Mouse (Mus musculus) adrenal gland, postnatal 25 days (tissue): ENCODE results near the gene Arl15. TPM values are rescaled to one million over a fixed set of nuclear protein-coding genes. Genes with fewer than 3 reads are reported as not detected.

Source experiments
- DNase-seq: peaks from one replicate; pipeline ENCODE4 v3.0.0; 2021; ENCODE audit warnings: mixed read lengths
- total RNA-seq: library from RNA; stranded (reverse); gene quantifications from 2 replicates; pipeline ENCODE4 v1.2.3, GENCODE M21; 2021

The Arl15 gene
- total RNA-seq, 1 experiment from 2014 or later = 30.2 TPM

GRCm38 (mm10) chr13:113918668-113919067 lies 124.4 kb downstream of the Arl15 start:
- peak; percentile 43 for DNase-seq

DNA sequence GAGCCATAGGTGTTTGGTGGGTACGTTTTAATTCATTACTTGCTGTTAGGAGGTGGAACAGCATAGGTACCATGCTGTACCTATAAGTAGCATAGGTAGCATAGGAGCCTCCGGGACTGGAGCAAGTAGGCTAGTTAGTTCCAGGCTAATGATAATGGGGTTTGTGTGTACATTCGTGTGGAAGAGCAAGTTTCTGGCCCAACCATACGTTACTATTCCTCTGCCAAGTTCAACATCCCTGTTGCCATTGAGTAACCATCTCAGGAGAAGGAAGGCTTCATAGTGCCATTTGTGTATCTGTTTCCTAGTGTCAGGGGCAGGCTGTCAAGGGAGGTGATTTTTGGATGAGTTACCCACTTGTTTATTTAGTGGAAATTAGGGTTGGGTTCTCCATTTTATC lies 141.4 kb downstream of the Arl15 start:
- DNase-seq = no peak

DNA sequence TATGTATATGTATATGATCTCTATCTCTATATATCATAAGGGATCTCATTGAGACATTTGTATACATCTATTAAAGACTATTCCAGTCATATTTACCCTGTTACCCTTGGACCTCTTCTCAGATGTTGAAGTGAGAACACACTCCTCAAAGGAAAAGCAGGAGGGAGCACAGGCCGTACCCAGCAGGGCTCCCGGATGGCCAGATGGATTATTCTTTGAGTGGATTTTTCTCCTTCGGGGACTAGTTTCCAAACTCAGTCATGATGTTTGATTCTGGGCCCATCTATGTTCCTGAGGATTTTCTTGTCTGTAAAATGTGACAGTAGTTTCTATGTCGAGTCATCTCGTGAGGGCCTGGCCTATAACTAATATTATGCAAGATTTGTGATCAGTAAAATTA lies 142.9 kb downstream of the Arl15 start:
- no peak for DNase-seq

DNA sequence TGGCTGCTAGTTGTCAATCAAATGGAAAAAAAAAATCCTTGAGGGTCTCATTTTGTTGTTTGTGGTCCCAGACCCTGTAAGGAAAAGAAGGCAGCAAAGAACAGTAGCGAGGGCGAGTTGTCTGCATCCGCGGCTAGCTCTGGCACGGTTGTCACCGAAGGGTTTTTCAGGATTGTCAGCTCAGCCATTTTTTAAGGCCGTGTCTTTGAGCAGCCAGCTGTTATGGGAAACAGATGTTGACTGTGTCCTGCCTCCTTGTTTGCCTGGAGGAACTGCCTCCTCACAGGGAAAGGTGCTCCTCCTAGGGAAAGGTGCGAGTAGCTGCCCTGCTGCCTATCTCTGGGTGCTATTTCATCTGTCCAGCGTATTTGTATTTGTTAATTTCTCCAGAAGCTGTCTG lies 144.3 kb downstream of the Arl15 start:
- DNase-seq = no peak

DNA sequence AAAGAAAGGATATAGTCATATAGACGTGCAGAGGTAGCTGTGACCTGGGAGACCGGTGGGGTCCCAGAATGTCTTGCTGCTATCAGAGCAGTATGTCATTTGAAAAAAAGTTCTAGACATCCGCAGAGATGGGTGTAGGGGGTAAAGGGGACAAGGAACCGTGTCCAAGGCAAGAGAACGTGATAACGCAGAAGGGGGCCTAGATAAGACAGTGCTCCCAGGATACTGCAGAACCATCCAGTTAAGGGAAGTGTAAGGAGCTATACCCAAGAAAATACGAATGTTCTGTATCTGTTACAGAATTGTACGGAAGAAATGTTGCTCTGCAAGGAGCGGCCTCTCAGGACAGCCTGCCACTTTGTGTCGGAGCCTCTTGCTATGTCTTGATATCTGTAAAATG lies 144.8 kb downstream of the Arl15 start:
- no peak for DNase-seq

DNA sequence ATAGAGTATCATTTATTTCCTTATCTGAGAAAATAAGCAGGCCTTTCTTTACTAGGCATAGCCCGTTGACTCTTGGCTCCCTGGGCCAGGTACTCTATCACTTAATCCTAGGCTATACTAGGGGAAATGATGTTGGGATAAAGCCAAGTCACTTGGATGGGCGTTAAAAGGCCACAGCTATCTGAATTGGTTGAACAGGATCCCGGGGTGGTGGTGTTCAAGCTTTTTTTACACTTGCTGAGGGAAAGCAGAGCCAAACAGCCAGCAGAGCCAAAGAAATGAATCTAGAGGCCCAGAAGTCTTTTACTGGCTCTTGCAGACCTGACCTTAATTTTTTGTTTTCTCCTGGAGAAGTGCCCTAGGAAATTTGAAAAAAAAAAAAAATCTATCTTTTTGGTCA lies 145.4 kb downstream of the Arl15 start:
- DNase-seq = no peak

DNA sequence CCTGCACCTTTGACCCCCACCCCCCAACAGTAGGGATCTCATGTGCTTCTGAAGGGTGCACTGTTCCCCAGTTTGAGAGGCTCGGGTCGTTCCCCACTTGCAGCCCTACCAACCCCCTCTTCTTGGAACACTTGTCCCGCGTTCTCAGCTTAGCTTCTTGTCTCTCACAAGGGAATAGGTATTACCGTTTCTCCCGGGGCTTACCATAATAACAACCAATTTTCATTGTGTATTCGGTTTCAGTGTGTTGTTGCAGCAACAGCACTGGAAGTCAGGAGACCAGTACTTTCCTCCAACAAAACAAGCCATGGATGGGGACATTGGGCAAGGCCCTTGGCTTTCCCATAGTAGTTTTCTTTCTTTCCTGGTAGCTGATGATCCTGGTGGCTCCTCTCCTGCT lies 145.8 kb downstream of the Arl15 start:
- DNase-seq = no peak

GRCm38 (mm10) chr13:113941943-113942342 lies 147.6 kb downstream of the Arl15 start:
- no peak for DNase-seq

DNA sequence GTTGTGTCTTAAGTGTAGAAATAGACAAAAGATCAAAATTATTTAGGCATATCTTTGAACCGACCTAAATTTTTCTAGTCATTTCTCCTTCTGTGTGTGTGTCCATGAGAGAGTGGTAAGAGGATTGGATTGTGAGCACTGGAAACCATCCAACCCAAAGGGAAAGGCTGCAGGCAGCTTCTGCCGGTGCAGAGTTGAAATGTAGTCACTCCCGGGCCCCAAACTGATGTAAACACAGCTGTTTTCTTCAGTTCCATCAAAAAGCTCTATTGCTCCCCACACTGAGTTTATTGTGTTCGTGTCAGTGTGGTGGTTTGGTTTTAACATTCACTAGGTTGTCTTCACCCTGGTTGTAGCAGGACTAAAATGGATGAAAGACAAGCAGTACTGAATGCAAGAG lies 153.2 kb downstream of the Arl15 start:
- DNase-seq = no peak

GRCm38 (mm10) chr13:113949708-113950107 lies 155.4 kb downstream of the Arl15 start:
- peak; percentile 48 for DNase-seq

DNA sequence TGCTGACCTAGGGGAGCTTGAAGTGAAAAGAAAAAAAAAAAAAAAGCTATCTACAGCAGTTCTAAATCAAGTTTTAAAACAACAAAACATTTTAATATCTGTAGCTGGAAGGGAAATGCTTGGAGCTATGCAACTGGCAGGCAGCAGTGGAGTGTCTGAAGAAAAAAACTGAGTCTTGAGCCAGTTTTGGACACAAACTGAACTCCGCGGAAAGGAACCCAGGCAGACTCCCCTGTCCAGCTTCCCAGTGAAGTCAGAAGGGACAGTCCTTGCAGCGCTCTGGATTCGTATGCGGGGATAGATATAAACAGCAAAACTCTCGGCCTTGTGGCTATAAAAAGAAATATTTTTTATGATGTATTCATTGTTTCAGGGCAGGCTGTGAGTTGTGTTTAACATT lies 155.8 kb downstream of the Arl15 start:
- no peak for DNase-seq

DNA sequence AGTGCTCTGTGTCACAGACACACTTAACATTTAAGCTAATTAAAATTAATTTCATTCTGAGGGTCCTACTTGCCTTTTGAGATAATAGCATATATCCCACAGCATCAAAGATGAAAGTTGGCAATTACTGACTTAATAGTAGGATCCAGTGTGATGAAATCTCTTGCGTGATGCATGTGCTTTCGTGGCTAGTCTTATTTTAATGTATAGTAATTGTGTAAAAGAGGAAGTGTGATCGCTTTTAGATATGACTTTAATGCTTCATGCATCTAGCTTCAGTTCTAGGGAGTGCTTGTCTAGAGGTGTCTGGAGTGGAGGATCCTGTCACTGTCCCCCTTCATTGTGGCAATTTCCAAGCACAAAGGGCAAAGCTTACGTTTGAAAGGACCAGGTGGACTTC lies 163.1 kb downstream of the Arl15 start:
- DNase-seq = no peak

GRCm38 (mm10) chr13:113964945-113965344 lies 170.6 kb downstream of the Arl15 start:
- no peak for DNase-seq

GRCm38 (mm10) chr13:113970706-113971105 lies 176.4 kb downstream of the Arl15 start:
- DNase-seq = no peak

DNA sequence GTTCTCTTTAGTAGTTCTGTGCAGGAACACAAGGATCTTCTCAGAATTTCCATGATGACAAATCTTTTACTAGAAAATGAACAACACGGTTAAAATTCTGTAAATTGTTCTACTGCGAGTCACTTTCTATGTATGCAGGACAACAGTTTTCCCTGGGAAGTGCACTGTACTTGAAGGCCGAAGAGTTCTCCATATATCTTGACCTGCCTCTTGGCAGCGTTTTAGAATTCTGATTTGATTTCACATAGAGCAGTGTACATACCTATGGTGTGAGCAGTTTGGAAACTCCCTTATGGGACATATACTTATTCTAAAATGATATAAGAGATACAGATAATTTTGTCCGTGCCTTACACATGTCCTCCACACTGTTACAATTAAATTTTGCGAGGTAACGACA lies 178.1 kb downstream of the Arl15 start:
- no peak for DNase-seq

DNA sequence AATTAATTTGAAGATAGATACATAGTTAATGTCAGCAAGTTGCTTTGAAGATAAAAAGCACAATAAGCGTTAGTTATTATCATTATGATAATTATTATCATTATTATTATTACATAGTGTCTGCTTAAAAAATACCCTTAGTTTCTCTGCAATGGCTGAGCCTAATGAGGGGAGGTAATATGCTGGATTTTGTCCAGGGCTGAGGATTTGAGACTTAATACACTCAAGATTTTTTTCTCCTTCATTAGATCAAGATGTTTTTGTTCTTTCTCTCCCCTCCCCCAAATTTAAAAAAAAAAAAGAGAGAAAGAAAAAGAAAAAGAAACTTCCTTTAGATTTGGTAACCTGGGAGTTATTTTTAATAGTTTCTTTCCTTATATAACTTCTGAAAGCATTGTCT lies 180.6 kb downstream of the Arl15 start:
- DNase-seq = no peak

DNA sequence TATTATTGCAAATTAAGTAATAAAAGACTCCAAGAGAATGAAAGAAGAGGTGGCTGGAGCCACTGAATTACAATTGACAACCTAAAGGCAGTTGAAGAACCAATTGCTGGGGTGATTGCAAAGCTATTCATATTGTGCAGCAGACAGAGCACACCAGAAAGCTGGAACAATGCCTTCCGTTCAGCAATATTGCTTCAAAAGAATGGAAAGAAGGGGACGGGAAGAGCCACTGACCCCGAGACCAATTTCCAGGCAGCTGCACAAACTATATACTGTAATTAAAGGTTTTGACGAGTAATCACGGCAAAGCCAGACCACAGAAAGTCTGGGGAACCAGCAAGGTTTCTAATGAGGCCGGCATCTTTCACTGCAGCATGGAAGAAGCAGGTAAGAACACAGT lies 181.4 kb downstream of the Arl15 start:
- no peak for DNase-seq

- DNase-seq = no peak
Measured at GRCm38 (mm10) chr13:113976936-113977335, 182.6 kb downstream of the Arl15 start.

GRCm38 (mm10) chr13:113980739-113981460 lies 186.6 kb downstream of the Arl15 start:
- no peak for DNase-seq

- no peak for DNase-seq
Measured at GRCm38 (mm10) chr13:113981461-113982000, 187.2 kb downstream of the Arl15 start.

GRCm38 (mm10) chr13:113983633-113984032 lies 189.3 kb downstream of the Arl15 start:
- no peak for DNase-seq

DNA sequence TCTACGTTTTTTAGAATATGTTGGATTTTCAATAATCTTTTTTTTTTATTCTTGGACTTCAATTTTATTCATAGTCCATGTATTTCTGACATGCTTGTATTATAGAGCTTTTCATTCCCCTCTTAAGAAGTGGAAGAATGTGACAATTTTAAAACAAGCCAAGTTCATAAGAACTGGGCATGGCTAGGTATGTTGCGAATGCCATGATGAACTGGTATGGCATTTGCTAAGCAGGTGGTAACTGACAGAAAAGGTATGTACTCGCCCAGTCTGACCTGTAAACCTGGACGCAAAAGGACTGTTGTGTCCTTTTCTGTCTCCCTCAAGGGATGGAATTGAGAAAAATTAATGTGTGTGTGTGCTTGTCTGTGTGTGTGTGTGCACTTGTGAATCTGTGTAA lies 190.2 kb downstream of the Arl15 start:
- no peak for DNase-seq

DNA sequence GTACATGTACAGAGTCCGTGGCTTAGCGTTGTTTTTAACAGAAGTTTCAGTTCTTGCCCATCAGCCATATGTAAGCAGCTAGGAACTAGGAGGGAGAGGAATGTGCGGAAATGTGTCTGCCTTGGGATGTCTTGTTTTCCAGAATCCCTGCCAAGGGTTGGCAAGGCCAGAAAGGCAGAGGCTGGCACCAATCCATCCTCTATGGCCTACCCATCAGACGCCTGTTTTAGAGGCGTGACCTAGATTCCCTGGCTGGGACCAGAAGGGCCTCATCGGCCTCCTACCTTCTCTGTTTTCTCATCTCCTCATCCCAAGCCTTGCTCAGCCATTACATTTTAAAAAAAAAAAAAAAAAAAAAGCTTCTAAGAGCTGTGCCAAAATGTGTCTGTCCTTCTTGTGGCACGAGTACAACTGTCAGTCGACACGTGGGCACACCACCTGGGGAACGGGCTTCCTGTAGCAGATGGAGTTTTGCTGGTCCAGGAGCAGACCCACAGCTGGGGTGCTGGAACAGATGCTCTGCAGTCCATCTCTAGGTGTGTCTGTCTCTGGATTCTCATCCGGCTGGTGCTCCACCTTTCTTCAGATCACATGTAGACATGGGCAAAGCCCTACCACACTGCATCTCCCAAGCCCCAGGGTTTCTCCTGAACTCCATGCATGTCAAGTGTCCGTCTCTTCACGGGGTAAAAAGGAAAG lies 192.7 kb downstream of the Arl15 start:
- peak; percentile 72 for DNase-seq

- no peak for DNase-seq
Measured at GRCm38 (mm10) chr13:113990247-113990646, 195.9 kb downstream of the Arl15 start.
